Mouse (Mus musculus): ENCODE measurements around the gene Fcor.

DNA sequence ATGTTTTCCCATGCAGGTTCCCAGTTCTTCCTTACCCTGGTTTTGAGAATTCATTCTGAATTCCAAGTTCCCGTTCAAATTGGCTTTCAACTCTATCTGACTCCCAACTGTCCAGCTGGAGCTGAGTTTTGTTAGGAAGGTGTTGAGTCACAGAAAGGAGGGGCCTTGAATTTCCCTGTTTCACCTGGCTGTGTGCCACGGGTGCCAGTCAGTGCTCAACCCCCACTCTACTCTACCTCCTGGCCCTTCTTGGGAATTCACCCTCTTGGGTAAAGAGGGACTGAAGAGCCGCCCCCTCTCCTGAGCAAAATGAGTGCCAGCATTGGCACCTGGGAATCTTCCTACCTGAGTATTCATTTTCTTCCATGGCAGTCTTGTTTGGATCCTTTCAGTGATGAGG is 18.6 kb upstream of the Fcor start:
- TF ChIP-seq TAL1 (IDR thresholded peaks at IDR 0.05; ENCODE audit: low read length), result no peak
- TF ChIP-seq GATA1 (IDR thresholded peaks at IDR 0.05; ENCODE audit: low read length), result no peak

Data from erythroblast, embryonic 14.5 days (primary cell).